Mouse (Mus musculus) small intestine, adult 2 months (tissue): ENCODE data around the gene Mbd4.

Experiments
- CTCF ChIP-seq: fragments of 200-500 bp; IDR thresholded peaks from 2 replicates; pipeline ENCODE4 v1.5.1; 2012; ENCODE audit warnings: low read depth, mild to moderate bottlenecking, control low read depth, inconsistent platforms, low read length, moderate library complexity, mixed read lengths; ENCODE audit not compliant: insufficient replicate concordance, insufficient read length; ENCODE audit errors: extremely low read depth
- POLR2A ChIP-seq: fragments of 200-500 bp; IDR thresholded peaks from 2 replicates; pipeline ENCODE4 v1.6.1; 2012; ENCODE audit warnings: low read depth, mild to moderate bottlenecking, control low read depth, inconsistent platforms, low read length, moderate library complexity

GRCm38 (mm10) chr6:115815041-115815440 lies 38.1 kb downstream of the Mbd4 start:
- no peak for TF ChIP-seq POLR2A
- TF ChIP-seq CTCF = no peak
